Mouse (Mus musculus) c-Kit-positive CD71-negative TER-119-negative erythroid progenitor cells, embryonic 14.5 days (primary cell): ENCODE data around the gene 2410002F23Rik.
"Not testable (repeated sequence)": the region's sequence is repeated elsewhere in the genome, so short reads cannot be mapped to it uniquely, and the experiment has no call there.

Experiments used
- DNase-seq: peaks from one replicate; pipeline ENCODE4 v3.0.0-alpha.2; 2013; ENCODE audit warnings: low read depth

2410002F23Rik gene

GRCm38 (mm10) chr7:44262791-44263643 is 16.5 kb downstream of the 2410002F23Rik start:
- peak; percentile 93 for DNase-seq

GRCm38 (mm10) chr7:44268117-44268516 is 21.6 kb downstream of the 2410002F23Rik start:
- no peak for DNase-seq

- DNase-seq = no peak
Measured at GRCm38 (mm10) chr7:44269397-44269796, 22.9 kb downstream of the 2410002F23Rik start.

GRCm38 (mm10) chr7:44271309-44271708 is 24.8 kb downstream of the 2410002F23Rik start:
- DNase-seq = no peak

- no peak for DNase-seq
Measured at GRCm38 (mm10) chr7:44272546-44272945, 26.0 kb downstream of the 2410002F23Rik start.

GRCm38 (mm10) chr7:44273446-44273845 is 26.9 kb downstream of the 2410002F23Rik start:
- DNase-seq = no peak

GRCm38 (mm10) chr7:44274096-44274495 is 27.6 kb downstream of the 2410002F23Rik start:
- no peak for DNase-seq

- DNase-seq = no peak
Measured at GRCm38 (mm10) chr7:44275546-44275945, 29.0 kb downstream of the 2410002F23Rik start.

- DNase-seq = no peak
Measured at GRCm38 (mm10) chr7:44276461-44277249, 30.1 kb downstream of the 2410002F23Rik start.

GRCm38 (mm10) chr7:44277250-44277622 is 30.7 kb downstream of the 2410002F23Rik start:
- DNase-seq = peak; percentile 23

- DNase-seq = no peak
Measured at GRCm38 (mm10) chr7:44280959-44281358, 34.4 kb downstream of the 2410002F23Rik start.

- no peak for DNase-seq
Measured at GRCm38 (mm10) chr7:44281586-44281985, 35.1 kb downstream of the 2410002F23Rik start.

GRCm38 (mm10) chr7:44287760-44288159 is 41.2 kb downstream of the 2410002F23Rik start:
- no peak for DNase-seq

GRCm38 (mm10) chr7:44290986-44291385 is 44.5 kb downstream of the 2410002F23Rik start:
- no peak for DNase-seq

GRCm38 (mm10) chr7:44291418-44291817 is 44.9 kb downstream of the 2410002F23Rik start:
- no peak for DNase-seq

- not testable (repeated sequence) for DNase-seq
Measured at GRCm38 (mm10) chr7:44297501-44297900, 51.0 kb downstream of the 2410002F23Rik start.
